Mouse (Mus musculus): Measurements from ENCODE around the gene Cdcp2. TPM values are rescaled to one million over a fixed set of nuclear protein-coding genes. Genes with fewer than 3 reads are reported as not detected.
"Not testable (repeated sequence)": the region's sequence is repeated elsewhere in the genome, so short reads cannot be mapped to it uniquely, and the experiment has no call there.

Cdcp2 gene
- polyA plus RNA-seq, 1 experiment, result not detected

DNA sequence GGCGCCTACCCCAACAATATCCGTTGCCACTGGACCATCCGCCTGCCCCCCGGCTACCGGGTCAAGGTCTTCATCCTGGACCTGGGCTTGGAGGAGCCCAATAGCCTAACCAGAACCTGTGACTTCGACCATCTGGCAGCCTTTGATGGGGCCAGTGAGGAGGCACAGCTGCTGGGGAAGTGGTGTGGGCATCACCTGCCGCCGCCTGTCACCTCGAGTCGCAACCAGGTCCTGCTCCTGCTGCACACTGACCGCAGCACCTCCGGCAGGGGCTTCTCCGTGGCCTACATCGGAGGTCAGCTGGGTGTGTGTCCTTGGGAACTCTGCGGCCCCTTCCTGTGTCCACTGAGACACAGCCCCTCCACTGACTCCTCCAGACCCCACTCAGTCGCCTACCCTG, 10.1 kb downstream of the Cdcp2 start:
- no peak for TF ChIP-seq CTCF (IDR thresholded peaks at IDR 0.05; ENCODE audit: control insufficient read depth, insufficient read depth, insufficient replicate concordance, low read depth, low read length)
- TF ChIP-seq POLR2A (IDR thresholded peaks at IDR 0.05; ENCODE audit: control insufficient read depth, low read depth, low read length), result no peak
- no peaks in the 10 kb centered on the region for H3K27me3 ChIP-seq (ENCODE audit: control insufficient read depth, insufficient read depth, low read length)
- H3K4me3 ChIP-seq (ENCODE audit: control insufficient read depth, low read depth, low read length), result no peak overlapping the region
- H3K27ac ChIP-seq (ENCODE audit: control insufficient read depth, insufficient read depth, low read depth, low read length), result no peak overlapping the region
- H3K4me1 ChIP-seq (ENCODE audit: control insufficient read depth, insufficient read depth, low read length), result no peaks in the 10 kb centered on the region
- no peaks in the 10 kb centered on the region for H3K36me3 ChIP-seq (ENCODE audit: control insufficient read depth, insufficient read depth, low read length)

DNA sequence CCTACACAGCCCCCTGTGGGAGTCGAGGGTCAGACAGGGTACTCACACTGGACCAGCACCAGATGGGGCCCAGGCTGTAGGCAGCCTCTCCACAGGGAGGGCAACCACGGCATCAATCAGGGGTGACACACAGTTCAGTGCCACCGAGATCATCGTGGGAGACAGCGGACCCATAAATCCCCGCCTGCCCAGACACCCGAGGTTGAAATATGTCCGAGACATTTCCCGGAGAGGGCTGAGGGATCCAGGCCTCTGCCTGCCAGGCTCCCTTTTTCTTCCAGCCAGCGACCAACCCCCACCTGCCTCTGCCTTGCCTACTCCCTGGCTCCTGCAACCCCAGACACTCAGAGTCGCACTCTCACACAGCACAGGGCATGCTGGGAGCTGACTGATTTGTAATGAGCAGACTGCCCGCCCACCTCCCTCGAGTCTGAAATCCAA, 11.6 kb downstream of the Cdcp2 start:
- no peak overlapping the region for H3K27ac ChIP-seq (ENCODE audit: control insufficient read depth, insufficient read depth, low read depth, low read length)
- no peaks in the 10 kb centered on the region for H3K4me1 ChIP-seq (ENCODE audit: control insufficient read depth, insufficient read depth, low read length)
- no peaks in the 10 kb centered on the region for H3K36me3 ChIP-seq (ENCODE audit: control insufficient read depth, insufficient read depth, low read length)
- TF ChIP-seq CTCF (IDR thresholded peaks at IDR 0.05; ENCODE audit: control insufficient read depth, insufficient read depth, insufficient replicate concordance, low read depth, low read length), result no peak
- TF ChIP-seq POLR2A (IDR thresholded peaks at IDR 0.05; ENCODE audit: control insufficient read depth, low read depth, low read length), result no peak
- H3K27me3 ChIP-seq (ENCODE audit: control insufficient read depth, insufficient read depth, low read length), result no peaks in the 10 kb centered on the region
- no peak overlapping the region for H3K4me3 ChIP-seq (ENCODE audit: control insufficient read depth, low read depth, low read length)

DNA sequence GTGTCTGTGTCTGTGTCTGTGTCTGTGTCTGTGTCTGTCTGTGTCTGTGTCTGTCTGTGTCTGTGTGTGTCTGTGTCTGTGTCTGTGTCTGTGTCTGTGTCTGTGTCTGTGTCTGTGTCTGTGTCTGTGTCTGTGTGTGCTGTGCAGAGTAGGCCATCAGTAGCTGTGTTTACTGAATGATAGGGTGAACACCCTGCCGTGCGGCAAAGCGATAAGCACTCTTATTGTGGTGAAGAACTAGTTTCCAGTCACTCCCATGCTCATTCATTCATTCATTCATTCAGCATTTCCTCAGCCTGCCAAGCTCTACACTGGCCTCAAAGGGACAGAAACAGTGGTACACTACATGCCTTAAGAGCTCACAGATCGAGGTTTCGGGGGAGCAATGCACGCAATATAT, 12.5 kb downstream of the Cdcp2 start:
- H3K36me3 ChIP-seq (ENCODE audit: control insufficient read depth, insufficient read depth, low read length); H3K27ac ChIP-seq (ENCODE audit: control insufficient read depth, insufficient read depth, low read depth, low read length); H3K4me1 ChIP-seq (ENCODE audit: control insufficient read depth, insufficient read depth, low read length); H3K27me3 ChIP-seq (ENCODE audit: control insufficient read depth, insufficient read depth, low read length); H3K4me3 ChIP-seq (ENCODE audit: control insufficient read depth, low read depth, low read length): not testable (repeated sequence)

DNA sequence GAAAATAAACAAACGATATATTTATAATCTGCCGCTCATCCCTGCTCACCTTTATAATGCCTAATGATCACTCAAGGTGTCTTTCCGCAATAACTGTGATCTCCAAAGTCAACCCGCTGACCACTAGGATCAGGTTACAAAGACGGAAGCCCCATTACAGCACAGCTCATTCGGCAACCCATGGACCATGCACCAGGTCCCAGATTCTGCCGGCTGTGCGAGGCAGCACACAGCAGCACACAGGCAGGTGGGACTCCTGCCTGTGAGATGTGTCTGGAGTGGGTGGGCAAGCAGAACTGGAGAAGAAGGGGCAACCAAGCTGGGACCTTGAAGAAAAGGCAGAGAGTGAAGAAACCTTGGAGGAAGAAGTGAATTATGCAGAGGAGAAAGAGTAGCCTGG, 17.6 kb downstream of the Cdcp2 start:
- no peak overlapping the region for H3K4me3 ChIP-seq (ENCODE audit: control insufficient read depth, low read depth, low read length)
- H3K27ac ChIP-seq (ENCODE audit: control insufficient read depth, insufficient read depth, low read depth, low read length), result no peak overlapping the region
- no peaks in the 10 kb centered on the region for H3K36me3 ChIP-seq (ENCODE audit: control insufficient read depth, insufficient read depth, low read length)
- H3K27me3 ChIP-seq (ENCODE audit: control insufficient read depth, insufficient read depth, low read length), result no peaks in the 10 kb centered on the region
- H3K4me1 ChIP-seq (ENCODE audit: control insufficient read depth, insufficient read depth, low read length), result no peaks in the 10 kb centered on the region
- TF ChIP-seq CTCF (IDR thresholded peaks at IDR 0.05; ENCODE audit: control insufficient read depth, insufficient read depth, insufficient replicate concordance, low read depth, low read length), result no peak
- TF ChIP-seq POLR2A (IDR thresholded peaks at IDR 0.05; ENCODE audit: control insufficient read depth, low read depth, low read length), result no peak

DNA sequence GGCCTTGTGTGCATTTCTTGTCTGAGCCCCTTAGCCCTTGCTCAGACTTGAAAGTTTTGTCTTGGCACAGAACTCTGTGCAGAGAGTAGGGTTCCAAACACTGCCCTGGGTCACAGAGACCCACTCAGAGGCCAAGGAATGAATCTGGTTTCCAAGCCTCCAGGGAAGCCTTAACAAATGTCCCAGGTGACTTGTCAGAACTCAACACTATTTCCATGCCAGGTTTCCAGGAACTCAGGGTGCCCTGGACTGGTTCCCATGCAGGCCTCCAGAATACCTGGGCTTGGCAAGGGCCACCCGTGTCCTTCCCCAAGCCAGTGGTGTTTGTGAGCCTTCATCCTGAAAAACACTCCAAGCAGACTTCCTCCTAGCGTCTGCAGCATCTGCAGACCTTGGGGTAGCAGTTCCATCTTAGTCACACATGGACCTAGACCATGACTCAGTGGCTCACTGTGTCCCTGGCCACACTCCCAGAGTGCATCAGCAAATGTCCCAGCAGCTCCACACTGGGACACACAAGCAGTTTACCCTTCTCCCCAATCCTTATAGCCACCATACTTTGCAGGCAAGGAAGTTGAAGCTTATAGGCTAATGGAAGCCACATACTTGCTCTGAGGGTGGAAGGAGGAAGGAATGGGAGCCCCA, 21.2 kb downstream of the Cdcp2 start:
- no peaks in the 10 kb centered on the region for H3K36me3 ChIP-seq (ENCODE audit: control insufficient read depth, insufficient read depth, low read length)

DNA sequence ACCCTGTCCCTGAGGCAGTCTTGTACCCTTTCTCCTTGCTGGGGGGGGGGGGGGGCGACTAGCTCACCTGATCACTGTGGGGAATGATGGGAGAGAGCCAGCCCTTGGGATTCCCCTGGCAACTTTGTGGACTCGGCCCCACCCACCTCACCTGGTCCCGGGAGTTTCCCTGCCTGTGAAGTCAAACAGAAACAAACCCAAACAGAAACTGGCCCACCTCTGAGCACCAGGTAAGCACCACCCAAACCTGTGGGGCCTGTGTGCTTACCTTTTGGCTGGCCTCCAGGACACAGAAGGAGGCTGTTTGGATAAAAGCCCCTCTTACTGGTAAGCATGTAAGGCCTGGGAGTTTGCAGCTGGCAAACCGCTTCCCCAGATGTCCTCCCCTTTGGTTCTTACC, 22.4 kb downstream of the Cdcp2 start:
- Histone ChIP-seq H3K36me3 (ENCODE audit: control insufficient read depth, insufficient read depth, low read length) (no peaks in the 10 kb centered on the region), H3K27ac (ENCODE audit: control insufficient read depth, insufficient read depth, low read depth, low read length) (no peak overlapping the region), H3K27me3 (ENCODE audit: control insufficient read depth, insufficient read depth, low read length) (no peaks in the 10 kb centered on the region), H3K4me3 (ENCODE audit: control insufficient read depth, low read depth, low read length) (no peak overlapping the region), H3K4me1 (ENCODE audit: control insufficient read depth, insufficient read depth, low read length) (no peaks in the 10 kb centered on the region; the same call in 1 of the 2 replicates)
- TF ChIP-seq CTCF (IDR thresholded peaks at IDR 0.05; ENCODE audit: control insufficient read depth, insufficient read depth, insufficient replicate concordance, low read depth, low read length), result no peak
- no peak for TF ChIP-seq POLR2A (IDR thresholded peaks at IDR 0.05; ENCODE audit: control insufficient read depth, low read depth, low read length)

More for the DNA sequence above, 21.2 kb downstream of the Cdcp2 start:
- H3K4me1 ChIP-seq (ENCODE audit: control insufficient read depth, insufficient read depth, low read length), result no peaks in the 10 kb centered on the region; the same call in 1 of the 2 replicates
- H3K4me3 ChIP-seq (ENCODE audit: control insufficient read depth, low read depth, low read length), result no peak overlapping the region
- TF ChIP-seq CTCF (IDR thresholded peaks at IDR 0.05; ENCODE audit: control insufficient read depth, insufficient read depth, insufficient replicate concordance, low read depth, low read length), result no peak
- no peak for TF ChIP-seq POLR2A (IDR thresholded peaks at IDR 0.05; ENCODE audit: control insufficient read depth, low read depth, low read length)
- H3K27me3 ChIP-seq (ENCODE audit: control insufficient read depth, insufficient read depth, low read length), result no peaks in the 10 kb centered on the region
- no peak overlapping the region for H3K27ac ChIP-seq (ENCODE audit: control insufficient read depth, insufficient read depth, low read depth, low read length)

DNA sequence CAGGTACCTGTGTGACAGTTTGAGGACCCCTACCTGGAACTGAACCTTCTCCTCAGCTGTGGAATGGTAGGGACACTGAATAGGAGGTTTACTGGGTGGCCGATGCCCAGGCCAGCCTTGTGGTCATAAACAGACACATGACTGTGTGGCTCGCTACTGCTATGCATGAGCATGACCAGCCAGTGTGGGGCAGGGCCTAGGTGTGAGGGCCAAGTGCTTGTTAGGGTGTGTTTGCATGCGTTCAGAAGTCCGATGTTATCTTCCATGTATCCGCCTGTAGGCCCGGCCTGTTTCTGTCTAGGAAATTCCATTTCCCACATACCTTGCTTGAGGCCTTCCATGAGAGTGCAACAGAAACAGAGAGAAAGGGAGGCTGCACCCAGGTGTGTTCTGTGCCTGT, 24.0 kb downstream of the Cdcp2 start:
- H3K27me3 ChIP-seq (ENCODE audit: control insufficient read depth, insufficient read depth, low read length), result no peaks in the 10 kb centered on the region
- no peaks in the 10 kb centered on the region; the same call in 1 of the 2 replicates for H3K4me1 ChIP-seq (ENCODE audit: control insufficient read depth, insufficient read depth, low read length)
- no peak overlapping the region for H3K27ac ChIP-seq (ENCODE audit: control insufficient read depth, insufficient read depth, low read depth, low read length)
- TF ChIP-seq CTCF (IDR thresholded peaks at IDR 0.05; ENCODE audit: control insufficient read depth, insufficient read depth, insufficient replicate concordance, low read depth, low read length), result no peak
- TF ChIP-seq POLR2A (IDR thresholded peaks at IDR 0.05; ENCODE audit: control insufficient read depth, low read depth, low read length), result no peak
- no peaks in the 10 kb centered on the region for H3K36me3 ChIP-seq (ENCODE audit: control insufficient read depth, insufficient read depth, low read length)
- H3K4me3 ChIP-seq (ENCODE audit: control insufficient read depth, low read depth, low read length), result no peak overlapping the region

Measured in testis, adult 2 months (tissue).